Mouse (Mus musculus) liver, embryonic 13.5 days (tissue): Measurements from ENCODE around the gene Marc2. TPM values are rescaled to one million over a fixed set of nuclear protein-coding genes. Genes with fewer than 3 reads are reported as not detected.

Source experiments
- ATAC-seq: fragments of 200-750 bp; cut with Nextera tagmentation; 2 replicates; pipeline ENCODE4 v1.8.0; 2017; ENCODE audit warnings: low read depth, mild to moderate bottlenecking, moderate number of reproducible peaks, moderate library complexity
- DNase-seq: peaks from one replicate; pipeline ENCODE4 v3.0.0; 2022
- H3K27ac ChIP-seq: fragments of 300-500 bp; sonication (generic); 2 replicates; pipeline ENCODE4 v1.5.1; 2015; ENCODE audit warnings: moderate library complexity, mild to moderate bottlenecking, inconsistent platforms
- H3K27me3 ChIP-seq: fragments of 300-500 bp; sonication (generic); 2 replicates; pipeline ENCODE4 v1.6.1; 2015; ENCODE audit warnings: mild to moderate bottlenecking, inconsistent platforms
- H3K36me3 ChIP-seq: fragments of 300-500 bp; sonication (generic); 2 replicates; pipeline ENCODE4 v1.6.1; 2015; ENCODE audit warnings: mild to moderate bottlenecking, inconsistent platforms
- H3K4me1 ChIP-seq: fragments of 300-500 bp; sonication (generic); replicated peaks from 2 replicates; pipeline ENCODE4 v1.6.1; 2015; ENCODE audit warnings: inconsistent platforms
- H3K4me2 ChIP-seq: fragments of 300-500 bp; sonication (generic); 2 replicates; pipeline ENCODE4 v1.6.1; 2015; ENCODE audit warnings: inconsistent platforms, mild to moderate bottlenecking, moderate library complexity
- H3K4me3 ChIP-seq: fragments of 300-500 bp; sonication (generic); replicated peaks from 2 replicates; pipeline ENCODE4 v1.5.1; 2015; ENCODE audit warnings: mild to moderate bottlenecking, inconsistent platforms
- H3K9ac ChIP-seq: fragments of 300-500 bp; sonication (generic); 2 replicates; pipeline ENCODE4 v1.6.1; 2015; ENCODE audit warnings: mild to moderate bottlenecking, inconsistent platforms
- H3K9me3 ChIP-seq: fragments of 300-500 bp; sonication (generic); replicated peaks from 2 replicates; pipeline ENCODE4 v1.6.1; 2016; ENCODE audit warnings: inconsistent platforms
- WGBS: fragments of 180-500 bp; shearing (Covaris S2); methylation state at CpG from one replicate; pipeline ENCODE4 v1.1.7; 2015; ENCODE audit not compliant: insufficient replicate concordance; 5-methylcytosine and 5-hydroxymethylcytosine counted together
- polyA plus RNA-seq: library from polyadenylated mRNA; unstranded; fragments of >200 nt; fragmentation: Nextera tagmentation; extraction: Ambion mirVana; gene quantifications from 2 replicates; pipeline ENCODE4 v1.2.1, GENCODE M21; 2015

Marc2 gene
- polyA plus RNA-seq = 189 and 193 TPM in 2 replicates

DNA sequence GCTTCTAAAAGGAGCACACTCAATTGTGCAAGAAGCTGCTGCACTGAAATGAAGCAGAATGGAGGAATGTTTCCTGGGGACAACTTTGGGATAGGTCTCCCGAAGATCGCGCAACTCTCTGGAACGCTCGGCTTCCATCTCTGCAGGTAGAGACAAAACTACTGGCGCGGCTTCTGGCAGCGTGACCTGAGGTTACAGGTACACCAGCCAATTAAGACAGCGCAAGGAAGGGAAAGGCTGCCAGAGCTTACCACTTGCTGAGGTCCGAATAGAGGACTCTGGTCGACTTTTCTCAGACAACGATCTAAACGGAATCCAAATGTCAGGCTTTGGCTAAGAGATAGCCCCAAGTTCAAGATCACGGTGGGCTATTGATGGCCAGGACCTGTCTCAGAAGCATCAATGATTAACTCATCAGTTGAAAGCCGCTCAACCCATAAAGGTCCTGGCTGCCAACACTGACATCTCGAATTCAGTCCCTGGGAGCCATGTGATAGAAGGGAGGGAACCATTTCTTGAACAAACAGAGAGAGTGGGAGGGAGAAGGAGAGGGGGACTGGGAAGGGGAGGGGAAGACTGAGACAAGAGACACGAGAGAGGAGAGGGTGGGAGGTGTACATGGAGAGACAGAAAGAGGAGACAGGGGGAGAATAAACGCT is at the start of gene Marc2:
Marc2 (minus strand) TSS at position 360 of the 659 bp plus-strand sequence.
- Histone ChIP-seq H3K9ac (peak within 1 kb of the TSS; percentile 92), H3K4me2 (peak within 1 kb of the TSS; percentile 88), H3K4me1 (peaks cover 58% of the 10 kb centered on the region), H3K36me3 (peaks cover 1% of the 10 kb centered on the region), H3K27me3 (no peaks in the 10 kb centered on the region), H3K4me3 (peak within 1 kb of the TSS; percentile 82), H3K9me3 (no peaks in the 10 kb centered on the region), H3K27ac (peak within 1 kb of the TSS; percentile 87)
- ATAC-seq (peak; percentile 13), DNase-seq (peak; percentile 11)
- 6% methylated on average over 18 of the region's 18 CpGs for WGBS

DNA sequence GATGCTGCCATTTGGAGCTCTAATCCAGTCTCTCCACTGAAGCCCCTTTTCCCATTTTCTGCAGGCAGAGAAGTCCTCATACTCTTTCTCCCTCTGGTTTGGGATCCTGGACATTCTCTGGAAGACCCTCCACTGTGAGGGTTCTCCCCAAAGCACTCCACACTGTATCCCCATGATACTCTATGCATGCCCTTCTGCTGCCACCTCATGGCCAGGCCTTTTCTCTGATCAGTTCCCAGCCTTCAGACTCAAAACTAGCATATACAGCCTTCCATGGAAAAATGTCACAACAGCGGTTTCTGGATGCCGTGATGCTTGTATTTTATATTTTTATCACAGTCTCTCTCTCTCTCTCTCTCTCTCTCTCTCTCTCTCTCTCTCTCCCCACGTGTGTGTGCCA is 45.7 kb upstream of the Marc2 start:
- ATAC-seq = no peak
- WGBS = 66% methylated on average over 3 of the region's 3 CpGs
- no peak for DNase-seq
- Histone ChIP-seq H3K9me3 (no peaks in the 10 kb centered on the region), H3K4me3 (no peak overlapping the region), H3K4me1 (no peaks in the 10 kb centered on the region), H3K36me3 (no peaks in the 10 kb centered on the region), H3K9ac (no peak overlapping the region), H3K4me2 (no peak overlapping the region), H3K27me3 (no peaks in the 10 kb centered on the region), H3K27ac (no peak overlapping the region)

DNA sequence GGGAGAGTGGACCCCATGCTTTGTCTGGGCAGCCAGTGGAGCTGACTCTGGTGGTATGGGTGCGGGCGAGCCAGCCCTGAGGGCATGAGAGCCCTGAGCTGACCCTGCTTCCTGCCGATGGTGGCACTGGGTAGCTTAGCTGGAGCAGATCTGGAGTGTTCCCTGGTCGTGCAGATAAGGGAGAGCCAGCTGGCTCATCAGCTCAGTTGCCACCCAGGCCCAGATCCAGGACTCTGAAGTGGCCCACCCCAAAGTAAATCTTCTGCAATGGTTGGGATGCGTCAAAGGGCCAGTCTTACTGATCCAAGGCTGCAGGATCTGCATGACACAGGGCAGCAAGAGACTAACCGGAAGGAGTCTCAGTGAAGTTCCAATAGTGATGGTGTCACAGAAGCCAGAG is 43.2 kb upstream of the Marc2 start:
- no peak overlapping the region for H3K27ac ChIP-seq
- no peaks in the 10 kb centered on the region for H3K9me3 ChIP-seq
- H3K36me3 ChIP-seq = no peaks in the 10 kb centered on the region
- no peak overlapping the region for H3K4me2 ChIP-seq
- no peak overlapping the region for H3K9ac ChIP-seq
- no peak overlapping the region for H3K4me3 ChIP-seq
- 65% methylated on average over 6 of the region's 6 CpGs for WGBS
- H3K4me1 ChIP-seq = no peaks in the 10 kb centered on the region
- no peaks in the 10 kb centered on the region for H3K27me3 ChIP-seq
- ATAC-seq (no peak), DNase-seq (no peak)

DNA sequence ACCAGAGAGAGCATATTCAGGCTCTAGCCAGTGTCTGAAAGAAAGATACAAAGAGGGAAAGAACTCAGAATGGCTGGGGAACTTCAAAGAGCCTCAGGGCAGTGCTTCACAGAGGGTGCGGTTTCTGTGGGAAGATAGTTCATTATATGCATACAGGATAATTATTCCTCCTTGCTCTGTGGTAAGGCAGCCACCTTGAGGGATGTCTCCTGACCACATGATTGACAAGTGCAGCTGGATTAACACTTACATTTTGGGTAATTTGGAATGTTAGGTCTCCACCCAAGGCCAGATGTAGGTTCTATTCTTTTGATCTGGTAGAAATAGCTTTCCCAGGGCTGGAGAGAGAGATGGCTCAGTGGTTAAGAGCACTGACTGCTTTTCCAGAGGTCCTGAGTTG is 39.9 kb upstream of the Marc2 start:
- Histone ChIP-seq H3K4me3 (no peak overlapping the region), H3K27me3 (peaks cover 31% of the 10 kb centered on the region), H3K4me2 (no peak overlapping the region), H3K9me3 (no peaks in the 10 kb centered on the region), H3K27ac (no peak overlapping the region), H3K9ac (no peak overlapping the region), H3K36me3 (no peaks in the 10 kb centered on the region), H3K4me1 (no peaks in the 10 kb centered on the region)
- WGBS = 52% methylated on average over 1 of the region's 1 CpGs
- ATAC-seq (no peak), DNase-seq (no peak)

DNA sequence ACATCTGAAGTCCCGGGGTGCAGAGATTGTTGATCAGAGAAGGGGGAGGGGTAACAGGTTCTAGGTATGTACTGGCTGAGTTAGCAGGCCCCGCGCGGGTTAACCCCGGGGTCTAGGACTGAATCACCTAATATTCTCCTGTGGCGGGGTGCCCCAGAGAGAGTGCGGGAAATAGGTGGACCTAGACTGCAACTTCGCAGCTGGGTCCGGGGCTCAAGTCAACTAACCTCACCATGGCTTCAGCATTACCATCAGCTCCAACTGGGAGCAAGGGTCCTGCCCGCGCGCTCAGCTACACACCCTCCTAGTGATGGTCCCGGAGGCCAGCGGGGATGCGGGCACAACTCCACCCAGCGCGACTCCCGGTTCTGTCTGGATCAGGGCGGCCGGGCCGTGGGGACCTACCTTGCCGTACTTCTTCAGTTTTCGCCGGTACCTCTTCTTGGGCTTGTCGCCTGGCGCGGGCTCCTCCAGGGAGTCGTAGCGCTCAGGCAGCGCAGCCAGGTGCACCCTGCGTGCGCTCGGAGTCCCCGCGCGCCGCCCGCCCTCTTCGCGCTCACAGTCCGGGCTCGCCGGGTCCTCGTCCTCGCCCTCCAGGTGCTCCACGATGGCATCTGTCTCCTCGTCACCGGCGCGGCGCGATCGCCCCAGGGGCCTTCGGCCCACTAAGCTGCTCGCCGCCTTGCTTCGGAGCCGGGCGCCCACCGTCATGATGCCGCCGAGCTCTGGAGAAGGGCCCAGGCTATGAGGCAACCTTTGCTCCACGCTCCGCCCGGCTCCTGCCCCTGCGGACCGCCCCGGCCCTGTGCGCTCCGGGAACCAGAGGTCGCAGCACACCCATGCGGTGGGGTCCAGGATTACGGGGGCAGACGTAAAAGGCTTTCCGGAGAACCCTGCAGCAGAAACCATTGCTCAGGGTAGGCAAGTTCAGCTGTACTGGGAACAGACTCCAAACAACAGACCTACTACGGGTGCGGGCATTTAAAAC is 36.3 kb upstream of the Marc2 start, which contains the start of gene C130074G19Rik:
C130074G19Rik (minus strand) TSS at position 938 of the 988 bp plus-strand sequence.
- Histone ChIP-seq H3K4me2 (peak within 1 kb of the TSS; percentile 55), H3K27ac (no peak within 1 kb of the TSS), H3K4me3 (peak within 1 kb of the TSS; percentile 57), H3K27me3 (peaks cover 36% of the 10 kb centered on the region), H3K9ac (peak within 1 kb of the TSS; percentile 57), H3K9me3 (no peaks in the 10 kb centered on the region), H3K4me1 (peaks cover 8% of the 10 kb centered on the region; the same call in 1 of the 2 replicates), H3K36me3 (no peaks in the 10 kb centered on the region)
- ATAC-seq (peak; percentile 83), DNase-seq (no peak)
- 3% methylated on average over 77 of the region's 77 CpGs for WGBS

DNA sequence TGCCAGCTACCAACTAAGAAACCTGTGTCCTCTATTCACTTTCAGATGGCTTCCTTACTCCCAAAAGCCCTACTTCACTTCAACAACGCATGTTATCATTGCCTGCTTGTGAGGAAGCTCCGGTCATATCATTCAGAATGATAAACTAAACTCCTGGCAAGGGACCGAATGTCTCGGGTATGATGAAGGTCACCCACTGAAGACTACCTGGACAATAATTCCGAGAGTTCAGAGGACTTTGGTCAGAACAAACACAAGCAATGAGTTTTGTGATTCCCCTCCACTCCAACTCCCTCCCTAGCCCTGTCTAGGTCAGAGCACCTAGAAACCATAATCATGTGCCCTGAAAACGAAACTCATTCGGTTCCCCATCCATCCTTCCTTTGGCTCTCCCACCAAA is 35.6 kb upstream of the Marc2 start:
- ATAC-seq (no peak), DNase-seq (no peak)
- Histone ChIP-seq H3K4me1 (peaks cover 8% of the 10 kb centered on the region; the same call in 1 of the 2 replicates), H3K4me2 (peak overlapping the region; percentile 55), H3K4me3 (peak overlapping the region; percentile 57), H3K27me3 (peaks cover 36% of the 10 kb centered on the region), H3K9me3 (no peaks in the 10 kb centered on the region), H3K36me3 (no peaks in the 10 kb centered on the region), H3K27ac (no peak overlapping the region), H3K9ac (peak overlapping the region; percentile 57)
- WGBS = 36% methylated on average over 7 of the region's 7 CpGs

DNA sequence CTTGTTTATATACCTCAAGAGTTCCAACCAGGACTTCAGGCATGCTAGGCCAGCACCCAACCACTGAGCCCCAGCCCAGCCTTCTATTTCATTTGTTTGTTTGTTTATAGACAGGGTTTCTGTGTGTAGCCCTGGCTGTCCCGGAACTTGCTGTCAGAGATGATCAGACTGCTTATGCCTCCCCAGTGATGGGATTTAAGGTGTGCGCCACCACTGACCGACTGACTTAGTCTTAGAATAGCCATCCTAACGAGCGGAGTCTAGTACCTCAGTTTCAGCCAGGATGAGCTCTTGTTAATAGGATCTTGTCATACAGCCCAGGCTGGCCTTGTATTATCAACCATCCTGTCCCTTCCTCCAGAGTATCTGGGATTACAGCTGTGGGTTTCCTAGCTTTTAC is 35.0 kb upstream of the Marc2 start:
- Histone ChIP-seq H3K27me3 (peaks cover 36% of the 10 kb centered on the region), H3K36me3 (no peaks in the 10 kb centered on the region), H3K4me1 (peaks cover 8% of the 10 kb centered on the region; the same call in 1 of the 2 replicates), H3K4me2 (peak overlapping the region; percentile 55), H3K4me3 (peak overlapping the region; percentile 57), H3K9me3 (no peaks in the 10 kb centered on the region), H3K9ac (peak overlapping the region; percentile 57; the same call in 1 of the 2 replicates), H3K27ac (no peak overlapping the region)
- ATAC-seq (no peak), DNase-seq (no peak)
- 76% methylated on average over 5 of the region's 5 CpGs for WGBS

DNA sequence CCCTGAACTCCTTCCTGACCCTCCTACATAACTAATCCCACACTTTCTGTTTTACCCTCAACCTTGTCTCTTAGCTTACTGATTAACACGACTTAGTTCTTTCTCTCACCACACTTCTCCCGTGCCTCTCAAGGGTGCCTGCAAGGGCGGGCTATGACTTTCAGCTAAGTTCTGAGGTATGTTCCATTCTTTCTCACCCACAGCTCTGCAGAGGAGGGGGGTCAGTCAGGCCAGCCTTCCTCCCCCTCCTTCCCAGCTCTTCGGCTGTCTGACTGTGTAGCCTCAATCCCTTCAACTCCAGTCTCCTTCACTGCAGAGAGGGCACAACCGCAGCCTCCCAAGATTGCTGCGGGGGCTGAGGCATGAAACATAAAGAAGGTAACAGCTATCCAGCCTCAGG is 32.6 kb upstream of the Marc2 start:
- H3K27me3 ChIP-seq = peaks cover 32% of the 10 kb centered on the region
- no peak overlapping the region for H3K4me3 ChIP-seq
- no peak overlapping the region for H3K27ac ChIP-seq

DNA sequence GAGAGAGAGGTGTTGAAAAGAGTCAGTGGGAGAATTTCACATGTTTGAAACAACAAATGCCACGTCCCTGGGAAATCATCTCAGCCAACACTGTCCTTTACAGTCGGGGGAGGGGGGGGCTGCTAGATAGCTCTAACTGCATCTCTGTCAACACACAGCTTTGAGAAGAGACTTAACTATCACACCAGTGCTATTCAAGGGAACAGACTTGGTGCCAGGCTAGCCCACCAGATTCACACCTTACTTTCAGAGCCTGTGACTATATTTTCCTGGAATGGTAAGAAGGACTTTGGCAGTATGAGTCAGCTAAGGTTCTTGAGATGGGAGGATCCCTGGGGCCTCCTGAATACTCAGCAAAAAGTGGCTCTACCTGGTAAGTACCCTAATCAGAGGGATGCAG is 31.1 kb upstream of the Marc2 start:
- no peak for ATAC-seq
- Histone ChIP-seq H3K36me3 (no peaks in the 10 kb centered on the region), H3K4me3 (no peak overlapping the region), H3K9me3 (no peaks in the 10 kb centered on the region), H3K27ac (no peak overlapping the region), H3K9ac (no peak overlapping the region), H3K4me2 (no peak overlapping the region), H3K4me1 (peaks cover 22% of the 10 kb centered on the region), H3K27me3 (peaks cover 17% of the 10 kb centered on the region)
- no peak for DNase-seq
- 44% methylated on average over 2 of the region's 2 CpGs for WGBS

More for the DNA sequence above, 32.6 kb upstream of the Marc2 start:
- Histone ChIP-seq H3K9ac (no peak overlapping the region), H3K4me2 (peak overlapping the region; percentile 13; the same call in 1 of the 2 replicates), H3K4me1 (peaks cover 16% of the 10 kb centered on the region), H3K36me3 (no peaks in the 10 kb centered on the region), H3K9me3 (no peaks in the 10 kb centered on the region)
- DNase-seq (no peak), ATAC-seq (no peak)
- 64% methylated on average over 6 of the region's 6 CpGs for WGBS

DNA sequence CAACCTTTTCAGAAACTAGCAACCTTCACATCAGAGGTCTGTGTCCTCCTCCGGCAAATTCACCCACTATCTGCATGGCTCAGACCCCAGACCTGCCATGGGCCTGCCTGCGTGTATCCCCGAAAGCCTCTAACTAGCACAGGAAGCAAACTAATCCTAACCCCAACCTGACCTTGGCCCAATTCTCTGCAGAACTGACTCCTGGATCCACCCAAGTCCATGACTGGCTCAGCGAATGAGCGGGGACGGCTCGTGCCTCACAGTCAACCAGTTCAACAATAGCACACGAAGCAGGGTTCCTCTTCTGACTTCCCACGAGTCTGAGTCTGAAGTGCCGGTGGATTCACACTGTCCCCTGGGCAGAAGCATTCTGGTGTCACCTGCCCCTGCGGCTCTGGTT is 27.7 kb upstream of the Marc2 start:
- ATAC-seq = no peak
- Histone ChIP-seq H3K27ac (peak overlapping the region; percentile 50; the same call in 1 of the 2 replicates), H3K9me3 (no peaks in the 10 kb centered on the region), H3K4me1 (peaks cover 37% of the 10 kb centered on the region), H3K27me3 (no peaks in the 10 kb centered on the region), H3K4me3 (no peak overlapping the region), H3K4me2 (no peak overlapping the region), H3K36me3 (no peaks in the 10 kb centered on the region), H3K9ac (no peak overlapping the region)
- no peak for DNase-seq
- 73% methylated on average over 11 of the region's 11 CpGs for WGBS
